Mouse (Mus musculus): ENCODE measurements around the gene Rnaseh2c. TPM values are rescaled to one million over a fixed set of nuclear protein-coding genes. Genes with fewer than 3 reads are reported as not detected.

Rnaseh2c gene
- total RNA-seq (2017): 71.5 to 138 TPM (median 136 TPM) in 3 replicates

- ATAC-seq (replicated peaks; ENCODE audit: insufficient number of reproducible peaks, low FRiP score, low TSS enrichment, poor library complexity, severe bottlenecking): peak; percentile 82
These were observed at the start of gene Rnaseh2c for GRCm38 (mm10) chr19:5601752-5602541. TSS of gene Rnaseh2c (plus strand) at chr19:5601873.

GRCm38 (mm10) chr19:5553802-5554201, 47.9 kb upstream of the Rnaseh2c start:
- no peak for ATAC-seq (replicated peaks; ENCODE audit: insufficient number of reproducible peaks, low FRiP score, low TSS enrichment, poor library complexity, severe bottlenecking)

- ATAC-seq (replicated peaks; ENCODE audit: insufficient number of reproducible peaks, low FRiP score, low TSS enrichment, poor library complexity, severe bottlenecking): no peak
These were observed 47.5 kb upstream of the Rnaseh2c start for GRCm38 (mm10) chr19:5554212-5554611.

- no peak for ATAC-seq (replicated peaks; ENCODE audit: insufficient number of reproducible peaks, low FRiP score, low TSS enrichment, poor library complexity, severe bottlenecking)
These were observed 43.5 kb upstream of the Rnaseh2c start for GRCm38 (mm10) chr19:5558169-5558568.

- no peak for ATAC-seq (replicated peaks; ENCODE audit: insufficient number of reproducible peaks, low FRiP score, low TSS enrichment, poor library complexity, severe bottlenecking)
These were observed 42.9 kb upstream of the Rnaseh2c start for GRCm38 (mm10) chr19:5558770-5559169.

- ATAC-seq (replicated peaks; ENCODE audit: insufficient number of reproducible peaks, low FRiP score, low TSS enrichment, poor library complexity, severe bottlenecking): no peak
These were observed 42.4 kb upstream of the Rnaseh2c start for GRCm38 (mm10) chr19:5559229-5559628.

GRCm38 (mm10) chr19:5559631-5560456, 41.8 kb upstream of the Rnaseh2c start:
- no peak for ATAC-seq (replicated peaks; ENCODE audit: insufficient number of reproducible peaks, low FRiP score, low TSS enrichment, poor library complexity, severe bottlenecking)

GRCm38 (mm10) chr19:5560457-5561041, 41.1 kb upstream of the Rnaseh2c start, which contains the start of gene Ovol1:
TSS of gene Ovol1 (minus strand) at chr19:5560646.
- ATAC-seq (replicated peaks; ENCODE audit: insufficient number of reproducible peaks, low FRiP score, low TSS enrichment, poor library complexity, severe bottlenecking): no peak

- no peak for ATAC-seq (replicated peaks; ENCODE audit: insufficient number of reproducible peaks, low FRiP score, low TSS enrichment, poor library complexity, severe bottlenecking)
These were observed 40.4 kb upstream of the Rnaseh2c start for GRCm38 (mm10) chr19:5561252-5561790.

- ATAC-seq (replicated peaks; ENCODE audit: insufficient number of reproducible peaks, low FRiP score, low TSS enrichment, poor library complexity, severe bottlenecking): no peak
These were observed 39.8 kb upstream of the Rnaseh2c start for GRCm38 (mm10) chr19:5561886-5562285.

- ATAC-seq (replicated peaks; ENCODE audit: insufficient number of reproducible peaks, low FRiP score, low TSS enrichment, poor library complexity, severe bottlenecking): no peak
These were observed 38.9 kb upstream of the Rnaseh2c start for GRCm38 (mm10) chr19:5562776-5563175.

GRCm38 (mm10) chr19:5566316-5566715, 35.4 kb upstream of the Rnaseh2c start:
- no peak for ATAC-seq (replicated peaks; ENCODE audit: insufficient number of reproducible peaks, low FRiP score, low TSS enrichment, poor library complexity, severe bottlenecking)

- no peak for ATAC-seq (replicated peaks; ENCODE audit: insufficient number of reproducible peaks, low FRiP score, low TSS enrichment, poor library complexity, severe bottlenecking)
These were observed 34.5 kb upstream of the Rnaseh2c start for GRCm38 (mm10) chr19:5567180-5567533.

GRCm38 (mm10) chr19:5567534-5568469, 33.9 kb upstream of the Rnaseh2c start, which contains the start of gene Ap5b1:
TSS of gene Ap5b1 (plus strand) at chr19:5568025.
- peak; percentile 42 for ATAC-seq (replicated peaks; ENCODE audit: insufficient number of reproducible peaks, low FRiP score, low TSS enrichment, poor library complexity, severe bottlenecking)

- ATAC-seq (replicated peaks; ENCODE audit: insufficient number of reproducible peaks, low FRiP score, low TSS enrichment, poor library complexity, severe bottlenecking): peak; percentile 29; the same call in 1 of the 2 replicates
These were observed 33.1 kb upstream of the Rnaseh2c start for GRCm38 (mm10) chr19:5568470-5569140.

- ATAC-seq (replicated peaks; ENCODE audit: insufficient number of reproducible peaks, low FRiP score, low TSS enrichment, poor library complexity, severe bottlenecking): no peak
These were observed 32.2 kb upstream of the Rnaseh2c start for GRCm38 (mm10) chr19:5569521-5569920.

- no peak for ATAC-seq (replicated peaks; ENCODE audit: insufficient number of reproducible peaks, low FRiP score, low TSS enrichment, poor library complexity, severe bottlenecking)
These were observed 31.1 kb upstream of the Rnaseh2c start for GRCm38 (mm10) chr19:5570353-5571246.

Data from monocyte, adult 5-6 weeks (primary cell).